Mouse (Mus musculus): ENCODE results near the gene Ranbp10. TPM values are rescaled to one million over a fixed set of nuclear protein-coding genes. Genes with fewer than 3 reads are reported as not detected.

Ranbp10 gene
- polyA plus RNA-seq, 1 experiment from 2014 or later, result 7.1 TPM

GRCm38 (mm10) chr8:105794009-105794598 is 33.0 kb downstream of the Ranbp10 start:
- peak; percentile 84 for ATAC-seq (ENCODE audit: low FRiP score, low TSS enrichment)
- H3K9me3 ChIP-seq (ENCODE audit: control insufficient read depth, low read length), result no peaks in the 10 kb centered on the region
- TF ChIP-seq EP300 (optimal IDR thresholded peaks at IDR 0.05), result no peak
- no peak for TF ChIP-seq CTCF (IDR thresholded peaks at IDR 0.05; ENCODE audit: low read depth)
- peaks cover 5% of the 10 kb centered on the region; the same call in 1 of the 2 replicates for H3K4me1 ChIP-seq (replicated peaks; ENCODE audit: control insufficient read depth, insufficient read depth)
- no peak overlapping the region for H3K9ac ChIP-seq (ENCODE audit: low read length)
- no peaks in the 10 kb centered on the region for H3K36me3 ChIP-seq (ENCODE audit: control insufficient read depth, insufficient read depth, low read length)
- no peak overlapping the region for H3K4me3 ChIP-seq (ENCODE audit: low read depth, low read length)
- 47% methylated on average over 3 of the region's 3 CpGs for WGBS
- no peak overlapping the region for H3K4me2 ChIP-seq (replicated peaks; ENCODE audit: low read depth)
- DNase-seq (ENCODE audit: low spot score), result peak; percentile 54
- peak overlapping the region; percentile 71 for H3K27ac ChIP-seq (replicated peaks)
- H3K27me3 ChIP-seq (ENCODE audit: control insufficient read depth, insufficient read depth, low read length), result no peaks in the 10 kb centered on the region

GRCm38 (mm10) chr8:105793331-105793730 is 33.8 kb downstream of the Ranbp10 start:
- Histone ChIP-seq H3K4me1 (replicated peaks; ENCODE audit: control insufficient read depth, insufficient read depth) (peaks cover 2% of the 10 kb centered on the region; the same call in 1 of the 2 replicates), H3K36me3 (ENCODE audit: control insufficient read depth, insufficient read depth, low read length) (no peaks in the 10 kb centered on the region), H3K9ac (ENCODE audit: low read length) (no peak overlapping the region), H3K27me3 (ENCODE audit: control insufficient read depth, insufficient read depth, low read length) (no peaks in the 10 kb centered on the region), H3K4me3 (ENCODE audit: low read depth, low read length) (no peak overlapping the region), H3K9me3 (ENCODE audit: control insufficient read depth, low read length) (no peaks in the 10 kb centered on the region), H3K27ac (replicated peaks) (peak overlapping the region; percentile 71), H3K4me2 (replicated peaks; ENCODE audit: low read depth) (no peak overlapping the region)
- WGBS, result 80% methylated on average over 1 of the region's 1 CpGs
- TF ChIP-seq EP300 (optimal IDR thresholded peaks at IDR 0.05) (no peak), CTCF (IDR thresholded peaks at IDR 0.05; ENCODE audit: low read depth) (no peak)
- DNase-seq (ENCODE audit: low spot score), result no peak
- ATAC-seq (ENCODE audit: low FRiP score, low TSS enrichment), result no peak

- Histone ChIP-seq H3K36me3 (ENCODE audit: control insufficient read depth, insufficient read depth, low read length) (peaks cover 4% of the 10 kb centered on the region; the same call in 1 of the 2 replicates), H3K9me3 (ENCODE audit: control insufficient read depth, low read length) (no peaks in the 10 kb centered on the region), H3K4me2 (replicated peaks; ENCODE audit: low read depth) (no peak overlapping the region), H3K4me1 (replicated peaks; ENCODE audit: control insufficient read depth, insufficient read depth) (peaks cover 2% of the 10 kb centered on the region; the same call in 1 of the 2 replicates), H3K4me3 (ENCODE audit: low read depth, low read length) (no peak overlapping the region), H3K27ac (replicated peaks) (no peak overlapping the region), H3K9ac (ENCODE audit: low read length) (no peak overlapping the region), H3K27me3 (ENCODE audit: control insufficient read depth, insufficient read depth, low read length) (no peaks in the 10 kb centered on the region)
- ATAC-seq (ENCODE audit: low FRiP score, low TSS enrichment), result no peak
- no peak for DNase-seq (ENCODE audit: low spot score)
- TF ChIP-seq CTCF (IDR thresholded peaks at IDR 0.05; ENCODE audit: low read depth) (no peak), EP300 (optimal IDR thresholded peaks at IDR 0.05) (no peak)
Measured at GRCm38 (mm10) chr8:105789626-105790025, 37.5 kb downstream of the Ranbp10 start.

DNA sequence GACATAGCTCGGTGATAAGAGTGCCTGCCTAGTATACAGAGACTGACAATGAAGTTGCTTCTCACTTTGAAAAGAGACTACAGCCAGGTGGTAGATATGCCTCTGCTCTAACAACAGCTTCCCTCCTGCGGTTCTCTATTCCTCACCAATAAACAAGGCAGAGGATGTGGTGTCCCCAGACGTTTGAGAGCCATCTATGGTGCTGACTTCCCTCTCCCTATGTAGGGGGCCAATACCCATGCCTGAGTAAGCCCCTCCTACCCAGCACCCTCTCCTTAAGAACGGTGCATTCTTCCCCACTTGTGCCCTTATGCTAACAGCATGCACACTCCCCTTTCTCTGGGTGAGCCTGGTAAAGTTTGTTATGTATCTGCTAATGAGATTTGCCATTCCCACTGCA is 38.2 kb downstream of the Ranbp10 start:
- DNase-seq (ENCODE audit: low spot score) (no peak), ATAC-seq (ENCODE audit: low FRiP score, low TSS enrichment) (no peak)
- no peak overlapping the region for H3K27ac ChIP-seq (replicated peaks)
- peaks cover 4% of the 10 kb centered on the region; the same call in 1 of the 2 replicates for H3K36me3 ChIP-seq (ENCODE audit: control insufficient read depth, insufficient read depth, low read length)
- no peaks in the 10 kb centered on the region for H3K27me3 ChIP-seq (ENCODE audit: control insufficient read depth, insufficient read depth, low read length)
- H3K9me3 ChIP-seq (ENCODE audit: control insufficient read depth, low read length), result no peaks in the 10 kb centered on the region
- H3K4me1 ChIP-seq (replicated peaks; ENCODE audit: control insufficient read depth, insufficient read depth), result peaks cover 2% of the 10 kb centered on the region; the same call in 1 of the 2 replicates
- H3K4me2 ChIP-seq (replicated peaks; ENCODE audit: low read depth), result no peak overlapping the region
- H3K9ac ChIP-seq (ENCODE audit: low read length), result no peak overlapping the region
- 55% methylated on average over 4 of the region's 4 CpGs for WGBS
- no peak overlapping the region for H3K4me3 ChIP-seq (ENCODE audit: low read depth, low read length)
- no peak for TF ChIP-seq CTCF (IDR thresholded peaks at IDR 0.05; ENCODE audit: low read depth)
- TF ChIP-seq EP300 (optimal IDR thresholded peaks at IDR 0.05), result no peak

DNA sequence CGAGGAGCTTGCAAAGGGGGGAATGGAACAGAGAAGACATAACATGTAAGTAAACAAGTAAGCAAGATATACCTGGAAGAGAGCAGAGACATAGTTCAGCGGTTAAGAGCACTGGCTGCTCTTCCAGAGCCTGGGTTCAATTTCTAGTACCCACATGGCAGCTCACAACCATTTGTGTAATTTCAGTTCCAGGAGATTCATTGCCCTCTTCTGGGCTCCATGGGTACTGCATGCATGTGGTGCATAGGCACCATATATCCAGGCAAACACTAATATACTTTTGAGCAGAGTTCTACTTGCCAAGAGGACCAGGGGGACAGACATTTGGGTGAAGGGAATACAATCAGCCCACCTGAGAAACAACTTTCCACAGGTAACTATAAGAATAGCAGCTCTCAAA is 38.9 kb downstream of the Ranbp10 start:
- no peak for TF ChIP-seq EP300 (optimal IDR thresholded peaks at IDR 0.05)
- TF ChIP-seq CTCF (IDR thresholded peaks at IDR 0.05; ENCODE audit: low read depth), result peak; percentile 83
- no peaks in the 10 kb centered on the region for H3K4me1 ChIP-seq (replicated peaks; ENCODE audit: control insufficient read depth, insufficient read depth)
- H3K4me2 ChIP-seq (replicated peaks; ENCODE audit: low read depth), result no peak overlapping the region
- H3K27ac ChIP-seq (replicated peaks), result no peak overlapping the region
- no peaks in the 10 kb centered on the region for H3K27me3 ChIP-seq (ENCODE audit: control insufficient read depth, insufficient read depth, low read length)
- peak; percentile 72 for DNase-seq (ENCODE audit: low spot score)
- H3K9ac ChIP-seq (ENCODE audit: low read length), result no peak overlapping the region
- H3K4me3 ChIP-seq (ENCODE audit: low read depth, low read length), result no peak overlapping the region
- H3K36me3 ChIP-seq (ENCODE audit: control insufficient read depth, insufficient read depth, low read length), result peaks cover 4% of the 10 kb centered on the region; the same call in 1 of the 2 replicates
- H3K9me3 ChIP-seq (ENCODE audit: control insufficient read depth, low read length), result no peaks in the 10 kb centered on the region
- ATAC-seq (ENCODE audit: low FRiP score, low TSS enrichment), result no peak
- 96% methylated on average over 2 of the region's 2 CpGs for whole genome bisulfite sequencing

- Histone ChIP-seq H3K27ac (replicated peaks) (no peak overlapping the region), H3K4me3 (ENCODE audit: low read depth, low read length) (no peak overlapping the region), H3K27me3 (ENCODE audit: control insufficient read depth, insufficient read depth, low read length) (no peaks in the 10 kb centered on the region), H3K4me1 (replicated peaks; ENCODE audit: control insufficient read depth, insufficient read depth) (no peaks in the 10 kb centered on the region), H3K36me3 (ENCODE audit: control insufficient read depth, insufficient read depth, low read length) (peaks cover 7% of the 10 kb centered on the region; the same call in 1 of the 2 replicates), H3K9me3 (ENCODE audit: control insufficient read depth, low read length) (no peaks in the 10 kb centered on the region), H3K9ac (ENCODE audit: low read length) (no peak overlapping the region), H3K4me2 (replicated peaks; ENCODE audit: low read depth) (no peak overlapping the region)
- DNase-seq (ENCODE audit: low spot score), result no peak
- no peak for TF ChIP-seq CTCF (IDR thresholded peaks at IDR 0.05; ENCODE audit: low read depth)
- no peak for TF ChIP-seq EP300 (optimal IDR thresholded peaks at IDR 0.05)
- no peak for ATAC-seq (ENCODE audit: low FRiP score, low TSS enrichment)
- WGBS, result 80% methylated on average over 5 of the region's 5 CpGs
Measured at GRCm38 (mm10) chr8:105780298-105780697, 46.9 kb downstream of the Ranbp10 start.
